Mouse (Mus musculus): Measurements from ENCODE around the gene Prepl.
A peak's percentile ranks its signal among the peaks of the same experiment; 100 is the strongest.

GRCm38 (mm10) chr17:85113441-85113840 is 23.4 kb upstream of the Prepl start:
- TF ChIP-seq CTCF (IDR thresholded peaks at IDR 0.05) = peak; percentile 28
- no peak for TF ChIP-seq EP300 (IDR thresholded peaks at IDR 0.05; ENCODE audit: insufficient read depth, low read depth, low read length)

Data from heart, adult 2 months (tissue).